Mouse (Mus musculus): Measurements from ENCODE around the gene Tdrd7.

Tdrd7 gene

GRCm38 (mm10) chr4:45964771-45965439 is at the start of gene Tdrd7:
Gene Tdrd7, plus strand, starts transcription at chr4:45965334.
- in situ Hi-C loops (cut with MseI, MboI), result no loop called here

- in situ Hi-C loops (cut with MseI, MboI), result no loop called here
These were observed 48.0 kb upstream of the Tdrd7 start for GRCm38 (mm10) chr4:45917091-45917490.

GRCm38 (mm10) chr4:45921663-45922435 is 43.3 kb upstream of the Tdrd7 start:
- in situ Hi-C loops (cut with MseI, MboI), result no loop called here

- in situ Hi-C loops (cut with MseI, MboI), result no loop called here
These were observed 41.1 kb upstream of the Tdrd7 start for GRCm38 (mm10) chr4:45924011-45924410.

DNA sequence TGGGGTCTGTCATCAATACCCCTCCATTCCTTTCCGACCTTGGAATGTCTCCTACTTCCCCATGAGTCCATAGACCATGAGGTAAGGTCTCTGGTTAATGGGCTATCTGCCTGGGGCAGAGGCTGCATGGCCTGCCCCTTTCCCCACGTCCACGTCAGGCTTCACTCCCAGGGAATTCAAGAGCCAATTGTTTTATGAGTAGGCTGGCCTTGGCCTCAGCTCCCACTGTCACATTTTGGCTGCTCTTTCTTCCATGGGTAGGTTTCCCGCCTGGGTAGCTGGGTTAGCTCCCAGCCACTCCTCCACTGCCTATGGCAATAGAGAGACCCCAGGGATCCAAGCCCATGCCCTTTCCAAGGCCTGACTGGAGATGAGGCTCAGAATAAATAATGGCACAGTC is 36.6 kb upstream of the Tdrd7 start:
- in situ Hi-C loops (cut with MseI, MboI), result no loop called here

GRCm38 (mm10) chr4:45941628-45942044 is 23.5 kb upstream of the Tdrd7 start:
- in situ Hi-C loops (cut with MseI, MboI), result no loop called here

DNA sequence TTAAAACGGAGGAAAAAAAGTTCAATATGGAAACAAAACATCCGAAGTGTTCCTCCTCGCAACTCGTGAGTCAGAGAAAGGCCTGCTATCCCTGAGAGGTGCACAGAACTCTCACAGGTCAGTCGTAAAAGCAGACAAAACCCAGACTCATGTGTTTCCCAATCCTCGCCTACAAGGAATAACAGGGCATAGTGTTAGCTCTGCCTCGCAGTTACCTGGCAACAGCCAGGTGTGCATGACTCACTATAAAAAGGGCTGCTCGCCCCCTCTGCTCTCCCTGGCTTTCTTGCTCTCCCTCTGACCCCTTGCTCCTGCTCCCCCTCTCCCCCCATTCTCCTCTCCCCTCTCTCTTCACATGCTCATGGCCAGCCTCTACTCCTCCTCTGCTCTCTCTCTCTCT is 17.4 kb upstream of the Tdrd7 start:
- in situ Hi-C loops (cut with MseI, MboI), result no loop called here

- in situ Hi-C loops (cut with MseI, MboI), result no loop called here
These were observed 15.9 kb upstream of the Tdrd7 start for GRCm38 (mm10) chr4:45949109-45949848.

GRCm38 (mm10) chr4:45951830-45952229 is 13.3 kb upstream of the Tdrd7 start:
- in situ Hi-C loops (cut with MseI, MboI), result no loop called here

DNA sequence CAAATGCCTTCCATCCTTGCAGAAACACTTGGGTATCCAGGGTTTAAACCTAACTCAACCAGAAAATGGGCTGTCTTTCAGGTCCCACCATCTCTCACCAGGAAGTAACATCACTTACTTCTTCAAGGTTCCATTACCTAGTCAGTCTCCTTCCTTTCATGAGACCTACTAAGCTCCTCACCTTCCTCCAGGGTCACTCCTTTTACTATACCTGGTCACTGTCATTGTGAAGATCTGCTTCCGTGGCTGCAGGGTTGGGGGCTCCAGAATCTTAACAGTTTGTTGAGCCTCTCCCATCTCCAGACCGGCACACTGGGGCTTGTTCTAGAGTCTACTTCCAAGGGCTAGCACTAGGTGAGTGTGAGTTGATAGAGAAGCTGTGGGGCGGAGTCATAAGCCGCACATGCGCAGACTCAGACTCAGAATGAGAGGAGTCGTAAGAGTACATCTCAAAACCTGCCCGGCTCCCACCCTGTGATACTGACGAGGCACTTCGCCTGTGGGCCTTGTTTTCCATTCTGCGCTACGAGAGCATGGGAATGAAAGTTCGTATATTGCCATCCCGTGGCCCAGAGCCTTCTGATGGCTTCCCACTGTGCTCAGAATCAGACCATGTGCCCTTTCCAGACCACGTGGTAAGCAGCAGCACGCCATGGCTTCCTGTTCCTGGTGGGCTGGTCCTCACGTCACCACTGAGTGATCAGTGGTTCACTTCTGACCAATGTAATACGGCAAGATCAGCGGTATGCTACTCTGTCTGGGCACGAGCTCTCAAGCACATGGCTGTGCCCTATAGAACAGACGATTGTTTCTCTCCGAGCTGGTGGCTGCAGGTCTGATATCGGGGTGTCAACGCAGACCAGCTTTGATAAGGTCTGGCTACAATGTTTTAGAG is 11.9 kb upstream of the Tdrd7 start:
- in situ Hi-C loops (cut with MseI, MboI), result no loop called here

- in situ Hi-C loops (cut with MseI, MboI), result no loop called here
These were observed 9.9 kb upstream of the Tdrd7 start for GRCm38 (mm10) chr4:45955235-45955634.

DNA sequence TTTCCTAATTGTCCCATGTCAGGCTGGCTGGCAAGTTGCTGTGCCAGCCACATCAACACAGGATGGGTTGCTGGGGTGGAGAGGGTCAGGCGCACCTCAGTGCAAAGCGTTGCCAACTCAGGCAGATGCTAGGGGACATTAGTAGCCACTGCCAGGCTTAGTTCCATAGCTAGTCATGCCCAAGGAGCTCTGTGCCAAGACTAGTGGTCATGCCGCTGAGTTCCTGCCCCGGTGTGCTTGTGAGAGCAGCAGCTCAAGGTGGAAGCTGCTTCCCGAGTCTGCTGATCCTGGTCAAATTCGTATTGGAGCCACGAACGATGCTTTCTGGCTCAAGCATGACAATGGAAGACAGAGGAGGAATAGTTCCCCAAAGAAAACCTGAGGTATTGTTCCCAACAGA is 9.0 kb upstream of the Tdrd7 start:
- in situ Hi-C loops (cut with MseI, MboI), result no loop called here

DNA sequence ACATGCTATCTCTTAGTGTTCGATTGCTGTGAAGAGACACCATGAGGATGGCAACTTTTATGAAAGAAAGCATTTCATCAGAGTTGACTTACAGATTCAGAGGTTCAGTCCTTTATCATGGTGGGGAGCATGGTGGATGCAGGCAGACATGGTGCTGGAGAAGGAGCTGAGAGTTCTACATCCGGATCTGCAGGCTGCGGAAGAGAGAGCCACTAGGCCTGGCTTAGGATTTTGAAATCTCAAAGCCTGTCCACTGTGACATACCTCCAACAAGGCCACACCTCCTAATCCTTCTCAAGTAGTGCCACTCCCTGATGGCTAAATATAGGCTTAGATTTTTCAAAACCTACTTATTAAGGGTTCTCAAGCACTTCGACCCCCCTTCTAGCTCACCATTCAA is 8.4 kb upstream of the Tdrd7 start:
- in situ Hi-C loops (cut with MseI, MboI), result no loop called here

DNA sequence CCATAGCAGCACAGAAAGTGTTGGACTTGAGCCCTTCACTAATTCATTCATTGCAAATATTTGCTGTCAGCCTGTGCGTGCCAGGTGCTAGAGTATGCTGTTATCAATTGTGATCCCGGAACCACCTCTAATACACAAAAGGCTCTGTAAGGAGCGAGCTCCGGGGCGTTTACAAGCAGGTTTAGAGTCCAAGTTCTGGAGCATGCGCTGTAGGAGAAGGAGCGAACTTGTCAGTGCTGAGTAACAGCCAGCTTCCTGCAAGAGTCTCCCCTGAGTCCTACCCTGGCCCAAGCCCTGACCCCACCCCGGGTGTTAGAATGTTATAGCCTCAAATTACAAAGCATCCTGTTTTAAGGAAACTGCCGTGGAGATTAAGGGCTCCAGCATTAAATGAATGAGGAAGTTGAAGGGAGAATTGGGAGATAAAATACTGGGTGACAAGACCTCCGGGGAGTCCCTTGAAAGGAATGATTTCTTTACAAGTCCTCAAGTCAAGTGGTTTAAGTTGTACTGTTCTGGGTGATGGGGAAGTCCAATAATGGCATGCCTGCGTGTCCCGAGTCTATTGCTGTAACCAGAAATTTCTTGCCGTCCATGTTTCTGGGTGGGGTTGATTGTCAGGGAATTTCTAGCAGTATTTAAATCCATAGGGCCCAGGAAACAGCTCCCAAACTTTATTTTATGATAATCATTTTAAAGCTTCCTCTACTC is 758 bp downstream of the Tdrd7 start:
- in situ Hi-C loops (cut with MseI, MboI), result no loop called here

DNA sequence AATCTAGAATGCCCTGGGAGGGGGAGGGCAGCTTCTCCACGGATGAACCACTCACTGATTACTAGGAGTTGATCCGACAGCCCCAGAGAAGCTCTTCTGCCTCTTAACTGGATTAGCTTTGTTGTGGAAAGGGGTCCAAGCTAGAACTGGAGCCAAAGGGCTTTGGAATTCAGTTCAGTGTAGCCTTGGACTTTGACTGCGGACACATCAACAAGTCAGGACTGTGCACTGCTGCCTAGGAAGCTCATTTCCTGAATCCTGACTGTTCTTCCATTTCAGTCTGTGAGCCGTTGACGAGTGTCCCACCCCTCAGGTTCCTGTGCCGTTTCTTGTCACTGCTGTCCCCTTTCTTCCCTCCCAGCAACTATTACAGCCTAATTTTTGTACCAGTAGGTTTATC is 1.6 kb downstream of the Tdrd7 start:
- in situ Hi-C loops (cut with MseI, MboI), result no loop called here

- in situ Hi-C loops (cut with MseI, MboI), result no loop called here
These were observed 2.6 kb downstream of the Tdrd7 start for GRCm38 (mm10) chr4:45967479-45968341.

- in situ Hi-C loops (cut with MseI, MboI), result no loop called here
These were observed 3.9 kb downstream of the Tdrd7 start for GRCm38 (mm10) chr4:45969051-45969450.

DNA sequence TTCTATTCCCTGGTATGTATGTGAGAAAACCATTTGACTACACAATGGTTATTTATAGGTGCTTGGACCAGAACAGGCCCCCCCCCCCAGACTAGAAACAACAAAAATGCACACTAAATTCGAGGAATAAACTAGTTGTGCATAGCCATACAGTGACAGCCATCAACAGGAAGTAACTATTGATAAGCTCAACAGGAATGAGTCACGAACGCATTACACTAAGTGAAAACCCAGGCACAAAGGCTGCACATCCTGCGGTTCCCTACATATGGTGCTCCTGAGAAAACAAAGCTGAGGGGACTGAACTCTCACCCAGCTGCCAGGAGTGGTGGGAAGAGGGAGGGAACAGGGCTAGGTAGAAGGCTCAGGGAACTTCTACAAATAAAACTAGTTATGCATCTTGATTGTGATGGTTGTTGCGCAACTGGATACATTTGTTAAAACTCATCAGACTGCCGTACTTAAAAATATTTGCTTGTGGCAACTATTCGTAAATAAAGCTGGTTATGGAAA is 5.0 kb downstream of the Tdrd7 start:
- in situ Hi-C loops (cut with MseI, MboI), result no loop called here

- in situ Hi-C loops (cut with MseI, MboI), result no loop called here
These were observed 6.8 kb downstream of the Tdrd7 start for GRCm38 (mm10) chr4:45971806-45972447.

Data from mouse trophoblast stem cell (cell line).